Mouse (Mus musculus): ENCODE data around the gene Zbtb33.

The Zbtb33 gene

DNA sequence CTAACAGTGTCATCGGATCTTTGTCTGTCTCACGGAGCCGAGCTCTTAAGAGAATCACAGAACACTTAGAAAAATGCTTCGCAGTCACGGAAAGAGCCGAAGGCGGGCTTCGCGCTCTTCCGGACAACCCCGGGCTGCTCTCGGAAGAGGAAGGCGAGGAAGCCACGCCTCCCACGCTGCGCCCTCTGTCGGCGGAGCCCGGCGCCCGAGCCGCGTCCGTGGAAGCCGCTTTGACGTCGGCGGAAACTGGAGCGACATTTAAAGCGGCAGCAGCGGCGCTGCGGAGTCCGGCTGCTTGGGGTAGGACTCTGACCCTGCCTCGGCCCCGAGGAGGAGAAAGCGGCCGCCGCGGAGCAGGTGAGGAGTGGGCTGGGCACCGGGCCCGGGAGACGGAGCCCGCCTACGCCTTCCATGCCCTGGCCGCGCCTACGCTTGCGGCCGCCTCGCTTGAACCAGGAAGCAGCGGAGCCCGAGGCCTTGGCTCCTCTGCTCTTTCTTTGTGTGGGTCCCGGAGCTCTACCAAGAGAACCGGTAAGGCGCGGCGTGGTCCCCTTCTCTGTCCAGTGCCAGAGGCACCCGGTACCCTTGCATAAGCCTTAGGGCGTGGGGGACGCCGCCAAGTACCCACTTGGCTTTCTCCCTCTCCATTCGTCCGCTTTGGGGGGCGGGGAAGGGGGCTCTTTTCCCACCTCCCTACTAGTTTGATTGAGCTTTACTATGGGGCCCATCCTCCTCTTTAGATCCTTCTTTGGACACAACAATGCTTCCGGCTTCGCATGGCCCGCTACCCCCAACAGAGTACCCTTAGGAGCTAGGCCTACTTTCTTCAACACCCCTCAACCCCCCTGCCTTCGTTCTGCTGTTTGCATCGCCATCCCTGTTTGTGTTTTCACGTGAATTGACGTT is at the start of gene Zbtb33:
Zbtb33 (plus strand) TSS at position 242 of the 906 bp plus-strand sequence.
- in situ Hi-C loops (cut with MboI; ENCODE audit: unreplicated experiment in 2 of 2) = loop anchor here (5.0 to 25.0 kb wide), 3 partner anchors 47 to 447 kb away; partner anchors contain the start of gene C1galt1c1 (in 1 of the 2)

- in situ Hi-C loops (cut with MboI; ENCODE audit: unreplicated experiment in 2 of 2) = no loop called here
These were observed 30.5 kb upstream of the Zbtb33 start for GRCm38 (mm10) chrX:38159097-38159496.

DNA sequence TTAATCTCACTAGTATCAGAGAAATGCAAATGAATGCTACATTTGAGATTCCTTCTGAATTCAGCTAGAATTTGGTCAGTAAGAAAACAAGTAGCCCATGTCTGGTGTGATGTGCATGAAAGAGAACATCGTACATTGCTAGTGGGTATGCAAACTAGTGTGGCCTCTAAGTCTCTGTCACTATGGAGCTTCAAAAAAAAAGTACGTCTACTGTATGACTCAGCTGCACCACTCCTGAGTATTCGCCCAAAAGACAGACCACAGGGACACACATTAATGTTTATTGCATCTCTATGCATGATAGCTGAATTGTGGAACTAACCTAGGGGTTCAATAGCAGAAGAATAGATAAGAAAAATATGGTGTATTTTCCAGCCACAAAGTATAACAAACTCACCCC is 24.3 kb upstream of the Zbtb33 start:
- in situ Hi-C loops (cut with MboI; ENCODE audit: unreplicated experiment in 2 of 2) = no loop called here

- in situ Hi-C loops (cut with MboI; ENCODE audit: unreplicated experiment in 2 of 2) = no loop called here
These were observed 23.5 kb upstream of the Zbtb33 start for GRCm38 (mm10) chrX:38166064-38166463.

DNA sequence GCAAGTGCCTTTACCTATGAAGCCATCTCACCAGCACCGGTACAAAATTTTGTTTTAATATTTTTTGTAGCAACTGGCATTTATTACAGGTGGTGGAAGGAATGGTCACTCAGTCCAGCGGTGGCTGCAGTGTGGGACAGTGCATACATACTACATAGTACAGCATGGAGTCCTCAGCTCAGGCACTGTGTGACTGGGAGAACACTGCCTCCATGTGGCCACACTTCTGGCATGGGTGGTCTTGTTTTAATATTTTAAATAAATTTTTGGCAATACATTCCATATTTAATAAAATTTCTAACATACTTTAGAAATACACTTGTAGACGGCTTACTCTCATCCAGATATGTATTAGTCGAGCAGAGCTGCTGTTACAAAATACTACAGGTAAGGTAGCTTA is 23.0 kb upstream of the Zbtb33 start:
- in situ Hi-C loops (cut with MboI; ENCODE audit: unreplicated experiment in 2 of 2) = no loop called here

DNA sequence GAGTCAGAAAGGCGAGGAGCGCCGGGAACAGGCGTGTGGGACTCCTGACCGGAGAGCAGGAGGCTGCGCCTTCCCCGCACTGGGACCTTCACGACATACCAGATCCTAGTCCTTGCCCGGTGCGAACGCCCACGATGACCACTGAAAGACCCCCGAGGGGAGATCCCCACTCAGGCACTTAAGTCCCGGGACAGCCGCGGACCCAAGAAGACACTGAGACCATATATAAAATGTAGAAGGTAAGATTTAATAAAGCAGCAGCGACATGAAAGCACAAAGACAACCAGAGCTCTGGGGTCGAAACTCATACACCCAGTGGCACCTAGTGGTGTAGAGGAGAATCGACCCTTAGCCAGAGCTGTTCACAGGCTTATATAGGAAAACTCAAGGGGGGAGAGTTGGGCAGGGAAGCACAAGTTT is 9.7 kb upstream of the Zbtb33 start:
- in situ Hi-C loops (cut with MboI; ENCODE audit: unreplicated experiment in 2 of 2) = loop anchor here (5.0 to 25.0 kb wide), 5 partner anchors 65 to 457 kb away; partner anchors contain the start of genes Rhox11 (in 2 of the 2) and C1galt1c1 (in 1 of the 2)

GRCm38 (mm10) chrX:38180656-38181607 is 8.7 kb upstream of the Zbtb33 start:
- in situ Hi-C loops (cut with MboI; ENCODE audit: unreplicated experiment in 2 of 2) = loop anchor here (5.0 to 25.0 kb wide), 3 partner anchors 64 to 456 kb away; partner anchors contain the start of gene C1galt1c1 (in 1 of the 2)

DNA sequence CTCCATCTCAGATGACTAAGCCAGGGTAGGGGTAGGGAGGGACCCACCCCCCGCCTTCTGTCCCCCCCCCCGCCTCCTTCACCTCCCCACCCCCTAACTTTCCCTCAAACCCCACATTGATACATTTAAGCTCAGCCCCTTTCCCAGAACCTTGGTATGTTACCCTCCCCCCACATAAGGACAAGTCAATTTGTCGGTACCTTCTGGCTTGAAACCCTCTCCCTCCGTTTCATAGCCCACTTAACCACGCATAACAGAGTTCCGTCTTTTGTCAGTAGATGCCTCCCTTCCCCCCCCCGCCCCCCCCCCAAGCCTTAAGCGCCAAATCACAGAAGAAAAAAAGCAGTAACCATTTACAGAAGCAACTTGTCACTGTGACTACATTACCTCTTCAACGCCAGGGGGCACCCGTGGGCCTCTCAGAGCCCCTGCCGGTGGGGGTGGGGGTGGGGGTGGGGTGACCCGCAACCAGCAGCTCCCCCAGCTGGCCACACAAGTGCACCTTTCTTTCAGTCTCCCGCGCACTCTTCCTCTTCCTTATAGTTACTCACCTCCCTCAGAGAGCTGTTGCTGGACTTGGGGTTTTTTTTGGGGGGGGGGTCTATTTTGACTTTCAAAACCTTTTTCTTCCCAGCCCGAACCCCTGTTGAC is 7.9 kb upstream of the Zbtb33 start:
- in situ Hi-C loops (cut with MboI; ENCODE audit: unreplicated experiment in 2 of 2) = loop anchor here (5.0 to 25.0 kb wide), 3 partner anchors 63 to 456 kb away; partner anchors contain the start of gene C1galt1c1 (in 1 of the 2)

DNA sequence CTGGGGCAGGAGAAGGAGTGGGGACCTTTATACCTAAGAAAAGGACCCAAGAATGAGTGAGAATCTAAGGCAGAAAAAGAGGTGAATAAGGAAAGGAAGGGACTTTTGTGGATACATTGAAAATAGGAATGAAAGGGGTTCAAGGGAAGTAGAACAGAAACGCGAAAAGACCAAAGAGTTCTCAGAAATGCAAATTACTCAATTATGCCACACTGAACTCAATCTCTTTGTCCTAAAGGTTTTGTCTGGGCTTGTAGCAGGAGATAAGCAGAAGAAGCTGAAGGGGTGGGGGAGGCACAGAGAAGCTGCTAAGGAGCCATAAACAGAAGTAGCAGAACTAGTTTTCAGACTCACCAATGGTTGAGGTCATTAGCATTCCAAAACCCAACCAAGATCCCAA is 4.1 kb upstream of the Zbtb33 start:
- in situ Hi-C loops (cut with MboI; ENCODE audit: unreplicated experiment in 2 of 2) = loop anchor here in 1 of 2 experiments (10.0 to 25.0 kb wide), 2 partner anchors 59 to 452 kb away; partner anchors contain the start of gene C1galt1c1

- in situ Hi-C loops (cut with MboI; ENCODE audit: unreplicated experiment in 2 of 2) = loop anchor here (5.0 to 25.0 kb wide), 2 partner anchors 47 to 447 kb away; partner anchors contain the start of gene C1galt1c1 (in 1 of the 2)
These were observed 818 bp downstream of the Zbtb33 start for GRCm38 (mm10) chrX:38190458-38190764.

DNA sequence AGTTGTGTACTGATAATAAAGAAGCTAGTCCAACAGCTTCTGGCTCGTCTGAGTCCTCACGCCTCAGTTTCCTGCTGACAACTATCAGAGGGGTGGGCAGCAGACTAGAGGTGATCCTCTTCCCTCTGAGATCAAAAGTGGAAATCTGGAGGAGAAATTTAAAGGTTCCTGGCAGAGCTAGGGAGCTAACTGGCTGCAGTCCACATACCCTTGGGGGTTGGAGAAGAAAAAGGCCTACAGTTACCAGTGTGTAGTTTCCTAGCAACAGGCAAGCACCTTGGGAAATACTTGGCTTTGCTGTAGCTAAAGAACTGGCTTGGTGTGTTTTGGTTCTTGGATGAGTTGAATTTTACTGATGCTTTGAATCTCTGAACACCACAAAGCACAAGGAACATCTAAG is 12.2 kb downstream of the Zbtb33 start:
- in situ Hi-C loops (cut with MboI; ENCODE audit: unreplicated experiment in 2 of 2) = loop anchor here in 1 of 2 experiments (25.0 kb wide), 1 partner anchor 1215 kb away; the partner anchor contains the start of gene Sept6

DNA sequence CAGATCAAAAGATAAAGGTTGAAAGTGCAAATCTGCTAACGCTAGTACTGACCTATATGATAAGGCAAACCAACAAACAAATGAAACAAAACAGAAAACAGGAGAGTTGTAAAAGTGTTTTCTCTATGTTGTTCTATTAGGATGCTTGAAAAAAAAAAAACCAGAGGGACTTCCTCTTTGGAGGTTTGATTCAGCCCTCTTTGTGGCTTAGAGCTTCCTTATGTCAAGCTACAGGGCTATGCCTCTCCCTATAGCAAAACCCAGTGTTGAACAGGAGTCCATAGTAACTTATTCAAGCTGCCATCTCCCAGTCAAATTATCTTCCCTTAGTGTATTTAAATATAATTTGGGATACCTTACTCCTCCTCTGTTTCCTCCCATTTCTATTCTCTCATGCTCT is 17.8 kb downstream of the Zbtb33 start:
- in situ Hi-C loops (cut with MboI; ENCODE audit: unreplicated experiment in 2 of 2) = loop anchor here in 1 of 2 experiments (25.0 kb wide), 1 partner anchor 1220 kb away; the partner anchor contains the start of gene Sept6

GRCm38 (mm10) chrX:38216986-38217675 is 27.5 kb downstream of the Zbtb33 start:
- in situ Hi-C loops (cut with MboI; ENCODE audit: unreplicated experiment in 2 of 2) = loop anchor here in 1 of 2 experiments (25.0 kb wide), 1 partner anchor 1230 kb away; the partner anchor contains the start of gene Sept6

GRCm38 (mm10) chrX:38217676-38217991 is 28.0 kb downstream of the Zbtb33 start:
- in situ Hi-C loops (cut with MboI; ENCODE audit: unreplicated experiment in 2 of 2) = loop anchor here in 1 of 2 experiments (25.0 kb wide), 1 partner anchor 1230 kb away; the partner anchor contains the start of gene Sept6

GRCm38 (mm10) chrX:38222757-38223156 is 33.2 kb downstream of the Zbtb33 start:
- in situ Hi-C loops (cut with MboI; ENCODE audit: unreplicated experiment in 2 of 2) = loop anchor here in 1 of 2 experiments (25.0 kb wide), 1 partner anchor 1235 kb away; the partner anchor contains the start of gene Sept6

DNA sequence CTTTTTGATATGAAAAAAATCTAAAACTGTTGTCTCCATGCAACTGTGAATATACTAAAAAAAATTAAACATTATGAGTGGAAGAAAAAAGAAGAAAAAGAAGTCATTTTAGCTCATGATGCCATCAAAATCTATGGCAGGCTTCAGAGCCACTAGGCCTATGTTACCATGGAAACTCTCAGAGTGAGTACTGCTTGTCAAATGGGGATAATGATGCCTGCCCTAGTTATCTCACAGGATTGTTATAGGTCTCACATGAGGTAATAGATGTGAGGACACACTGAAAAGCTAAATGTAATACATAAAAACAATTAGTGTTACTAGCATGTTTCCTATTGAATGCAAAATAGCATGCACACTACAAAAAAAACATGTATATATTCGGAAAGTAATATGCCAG is 40.3 kb downstream of the Zbtb33 start:
- in situ Hi-C loops (cut with MboI; ENCODE audit: unreplicated experiment in 2 of 2) = no loop called here

DNA sequence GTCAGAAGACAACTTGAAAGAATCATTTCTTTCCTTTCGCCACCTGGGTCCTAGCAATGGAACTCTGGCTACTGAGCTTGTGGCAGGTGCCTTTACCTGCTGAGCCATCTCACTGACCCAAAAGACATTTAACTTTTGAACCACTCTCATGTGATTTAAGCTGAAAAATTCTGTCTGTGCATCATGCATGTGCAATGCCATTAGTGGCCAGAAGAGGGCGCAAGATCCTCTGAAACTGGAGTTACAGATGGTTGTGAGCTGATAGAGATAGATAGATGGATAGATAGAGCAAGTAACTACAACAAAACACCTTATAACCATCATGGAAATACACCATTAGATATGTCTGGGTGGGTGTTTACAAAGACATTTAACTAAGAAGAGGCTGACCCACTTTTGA is 48.1 kb downstream of the Zbtb33 start:
- in situ Hi-C loops (cut with MboI; ENCODE audit: unreplicated experiment in 2 of 2) = loop anchor here in 1 of 2 experiments (5.0 kb wide), 2 partner anchors 45 to 200 kb away; no protein-coding TSS in a partner anchor

Data from v-Abl transformed pro-B cells (cell line).